Mouse (Mus musculus): Measurements from ENCODE around the gene Cmc1. TPM values are rescaled to one million over a fixed set of nuclear protein-coding genes. Genes with fewer than 3 reads are reported as not detected.

Gene Cmc1
- polyA plus RNA-seq, 1 experiment from 2014 or later: 27.2 TPM

DNA sequence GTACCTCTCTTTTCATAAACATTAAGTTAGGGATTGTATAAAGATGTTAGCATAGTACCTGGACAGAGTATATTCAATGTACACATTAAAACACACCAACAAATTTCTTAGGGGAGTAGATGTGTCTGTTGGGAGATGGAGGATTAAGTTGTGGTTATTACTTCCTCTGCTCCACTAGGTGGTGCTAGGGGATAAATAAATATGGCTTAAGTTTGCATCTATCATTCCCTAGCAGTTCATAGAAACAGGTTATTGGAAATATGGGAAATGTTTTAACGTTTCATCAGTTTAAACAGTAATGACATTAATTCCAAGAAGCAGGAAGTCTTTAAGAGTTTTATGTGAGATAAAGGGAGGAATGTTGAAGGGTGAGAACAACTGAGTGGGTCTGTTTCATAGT, 96.7 kb downstream of the Cmc1 start:
- no peaks in the 10 kb centered on the region for H3K9me3 ChIP-seq (replicated peaks)
- no peak overlapping the region for H3K9ac ChIP-seq
- H3K27ac ChIP-seq: no peak overlapping the region
- H3K27me3 ChIP-seq (replicated peaks): no peaks in the 10 kb centered on the region
- 35% methylated on average over 1 of the region's 1 CpGs for WGBS (ENCODE audit: insufficient replicate concordance)
- no peak overlapping the region for H3K4me2 ChIP-seq
- H3K4me3 ChIP-seq: no peak overlapping the region
- H3K4me1 ChIP-seq: no peaks in the 10 kb centered on the region
- peaks cover 64% of the 10 kb centered on the region for H3K36me3 ChIP-seq
- ATAC-seq: no peak

DNA sequence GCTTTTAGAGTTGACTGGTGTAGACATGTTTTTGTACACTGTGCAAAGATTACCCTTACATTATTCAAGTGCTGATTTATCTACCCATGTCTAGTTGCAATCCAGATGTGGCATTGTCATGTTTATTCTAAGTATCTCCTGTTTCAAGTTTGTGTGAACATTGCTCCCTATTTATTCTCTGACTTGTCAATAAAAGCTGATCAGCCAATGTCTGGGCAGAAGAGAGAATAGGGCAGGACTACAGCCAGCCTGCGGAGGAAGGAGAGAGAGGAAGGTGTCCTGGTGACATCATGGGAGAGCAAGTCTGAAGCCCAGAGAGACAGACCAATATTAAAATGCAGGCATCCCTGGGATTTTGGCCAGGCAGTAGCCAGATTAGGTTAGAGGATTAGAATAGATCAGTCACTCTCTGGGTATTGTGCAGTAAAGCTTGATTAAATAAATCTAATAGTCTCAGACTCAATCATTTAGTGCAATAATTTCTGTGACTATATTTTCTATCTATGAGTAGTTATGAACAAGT, 104.9 kb downstream of the Cmc1 start:
- H3K4me2 ChIP-seq: no peak overlapping the region
- H3K4me1 ChIP-seq: peaks cover 20% of the 10 kb centered on the region
- peaks cover 19% of the 10 kb centered on the region for H3K36me3 ChIP-seq
- no peak overlapping the region for H3K9ac ChIP-seq
- 74% methylated on average over 1 of the region's 1 CpGs for WGBS (ENCODE audit: insufficient replicate concordance)
- ATAC-seq: no peak
- no peaks in the 10 kb centered on the region for H3K27me3 ChIP-seq (replicated peaks)
- H3K9me3 ChIP-seq (replicated peaks): no peaks in the 10 kb centered on the region
- no peak overlapping the region for H3K4me3 ChIP-seq
- no peak overlapping the region for H3K27ac ChIP-seq

DNA sequence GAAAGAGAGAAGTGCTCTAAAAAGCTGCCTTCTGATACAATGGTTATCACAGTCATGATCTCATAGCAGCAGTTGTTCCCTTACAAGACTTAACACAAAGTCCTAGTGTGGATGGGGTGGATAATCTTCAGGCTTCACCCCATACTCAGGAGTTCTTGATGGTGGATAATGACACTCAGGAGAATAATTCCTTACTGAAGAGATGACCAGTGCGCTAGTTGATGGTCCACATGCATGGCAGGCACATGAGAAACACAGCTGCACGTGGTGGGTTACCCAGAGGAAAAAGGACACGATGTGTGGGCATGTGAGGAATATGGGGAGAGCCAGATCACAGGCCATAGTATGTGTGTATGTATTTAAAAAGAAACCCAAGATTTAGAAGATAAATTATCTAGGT, 106.4 kb downstream of the Cmc1 start:
- no peak overlapping the region for H3K27ac ChIP-seq
- peaks cover 11% of the 10 kb centered on the region for H3K36me3 ChIP-seq
- H3K9ac ChIP-seq: no peak overlapping the region
- WGBS (ENCODE audit: insufficient replicate concordance): 87% methylated on average over 3 of the region's 3 CpGs
- no peak overlapping the region for H3K4me2 ChIP-seq
- H3K4me3 ChIP-seq: no peak overlapping the region
- H3K9me3 ChIP-seq (replicated peaks): no peaks in the 10 kb centered on the region
- no peaks in the 10 kb centered on the region for H3K27me3 ChIP-seq (replicated peaks)
- no peak for ATAC-seq
- H3K4me1 ChIP-seq: peaks cover 26% of the 10 kb centered on the region

DNA sequence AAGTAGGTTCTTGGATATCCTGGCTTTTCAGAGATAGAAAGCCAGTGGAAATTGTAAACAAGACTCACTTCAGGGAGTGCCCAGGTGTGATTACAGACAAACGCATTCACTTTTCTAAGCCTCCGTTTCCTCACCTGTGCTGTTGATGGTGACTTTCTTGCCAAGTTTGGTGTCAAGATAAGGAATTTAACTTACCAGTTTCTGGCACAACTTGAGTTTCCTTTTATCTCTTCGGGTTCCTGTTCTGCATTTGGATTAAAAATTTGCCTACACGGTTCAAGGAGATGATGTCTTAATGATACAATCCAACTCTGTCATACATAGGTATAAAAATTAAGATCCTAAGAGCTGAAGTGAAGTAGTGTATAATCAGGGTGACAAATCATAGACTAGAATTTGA, 107.2 kb downstream of the Cmc1 start:
- Histone ChIP-seq H3K27me3 (replicated peaks) (no peaks in the 10 kb centered on the region), H3K4me3 (no peak overlapping the region), H3K9ac (no peak overlapping the region), H3K4me1 (peaks cover 26% of the 10 kb centered on the region), H3K9me3 (replicated peaks) (no peaks in the 10 kb centered on the region), H3K36me3 (peaks cover 6% of the 10 kb centered on the region; the same call in 1 of the 2 replicates), H3K4me2 (peak overlapping the region; percentile 82; the same call in 1 of the 2 replicates), H3K27ac (no peak overlapping the region)
- ATAC-seq: no peak
- 73% methylated on average over 4 of the region's 4 CpGs for WGBS (ENCODE audit: insufficient replicate concordance)

DNA sequence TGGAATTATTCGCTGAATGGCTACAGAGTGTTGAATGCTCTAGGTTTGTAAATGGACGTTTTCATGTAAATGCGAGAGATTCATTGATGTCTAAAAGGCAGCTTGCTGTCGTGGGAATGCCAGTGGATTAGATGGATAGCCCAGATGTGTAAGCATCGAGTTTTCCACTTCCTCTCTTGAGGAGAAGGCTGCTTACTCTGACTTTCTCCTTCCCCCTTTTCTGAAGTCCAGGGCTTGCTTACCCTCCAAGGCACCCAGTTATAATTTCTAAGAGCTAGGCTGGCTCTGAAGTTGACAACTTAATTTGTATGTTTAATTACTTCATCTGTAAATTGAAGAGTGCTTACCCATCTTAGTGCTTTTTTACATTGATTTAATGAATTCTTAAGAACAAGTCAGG, 108.3 kb downstream of the Cmc1 start:
- peaks cover 26% of the 10 kb centered on the region for H3K4me1 ChIP-seq
- H3K4me2 ChIP-seq: peak overlapping the region; percentile 82
- no peaks in the 10 kb centered on the region; the same call in 1 of the 2 replicates for H3K36me3 ChIP-seq
- 23% methylated on average over 5 of the region's 5 CpGs for whole genome bisulfite sequencing (ENCODE audit: insufficient replicate concordance)
- no peaks in the 10 kb centered on the region for H3K9me3 ChIP-seq (replicated peaks)
- H3K9ac ChIP-seq: peak overlapping the region; percentile 91
- peak overlapping the region; percentile 88 for H3K4me3 ChIP-seq
- H3K27me3 ChIP-seq (replicated peaks): no peaks in the 10 kb centered on the region
- ATAC-seq: no peak
- peak overlapping the region; percentile 97; the same call in 1 of the 2 replicates for H3K27ac ChIP-seq

DNA sequence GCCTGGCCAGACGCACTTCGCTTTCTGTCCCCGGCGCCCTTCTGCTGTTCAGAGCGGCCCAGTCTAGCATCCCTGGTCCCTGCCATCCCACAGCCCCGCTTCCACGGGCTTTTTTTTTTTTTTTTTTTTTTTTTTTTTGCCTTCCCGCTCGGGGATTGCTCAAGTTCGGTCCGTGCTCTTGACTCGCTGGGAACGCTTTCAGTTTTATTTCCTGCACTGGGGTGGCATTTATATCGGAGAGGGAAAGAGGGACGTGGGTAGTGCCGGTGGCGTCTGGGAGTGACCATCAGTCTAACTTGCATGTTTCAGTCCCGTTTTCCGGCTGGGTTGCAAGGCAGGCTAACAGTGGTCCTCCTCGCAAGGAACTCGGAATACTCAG, 109.0 kb downstream of the Cmc1 start:
- H3K27me3 ChIP-seq (replicated peaks): no peaks in the 10 kb centered on the region
- H3K4me3 ChIP-seq: peak overlapping the region; percentile 88
- H3K9me3 ChIP-seq (replicated peaks): no peaks in the 10 kb centered on the region
- no peaks in the 10 kb centered on the region; the same call in 1 of the 2 replicates for H3K36me3 ChIP-seq
- ATAC-seq: no peak
- peak overlapping the region; percentile 97 for H3K27ac ChIP-seq
- H3K9ac ChIP-seq: peak overlapping the region; percentile 91
- under 1% methylated on average over 21 of the region's 21 CpGs for WGBS (ENCODE audit: insufficient replicate concordance)
- H3K4me2 ChIP-seq: peak overlapping the region; percentile 82
- peaks cover 26% of the 10 kb centered on the region for H3K4me1 ChIP-seq

DNA sequence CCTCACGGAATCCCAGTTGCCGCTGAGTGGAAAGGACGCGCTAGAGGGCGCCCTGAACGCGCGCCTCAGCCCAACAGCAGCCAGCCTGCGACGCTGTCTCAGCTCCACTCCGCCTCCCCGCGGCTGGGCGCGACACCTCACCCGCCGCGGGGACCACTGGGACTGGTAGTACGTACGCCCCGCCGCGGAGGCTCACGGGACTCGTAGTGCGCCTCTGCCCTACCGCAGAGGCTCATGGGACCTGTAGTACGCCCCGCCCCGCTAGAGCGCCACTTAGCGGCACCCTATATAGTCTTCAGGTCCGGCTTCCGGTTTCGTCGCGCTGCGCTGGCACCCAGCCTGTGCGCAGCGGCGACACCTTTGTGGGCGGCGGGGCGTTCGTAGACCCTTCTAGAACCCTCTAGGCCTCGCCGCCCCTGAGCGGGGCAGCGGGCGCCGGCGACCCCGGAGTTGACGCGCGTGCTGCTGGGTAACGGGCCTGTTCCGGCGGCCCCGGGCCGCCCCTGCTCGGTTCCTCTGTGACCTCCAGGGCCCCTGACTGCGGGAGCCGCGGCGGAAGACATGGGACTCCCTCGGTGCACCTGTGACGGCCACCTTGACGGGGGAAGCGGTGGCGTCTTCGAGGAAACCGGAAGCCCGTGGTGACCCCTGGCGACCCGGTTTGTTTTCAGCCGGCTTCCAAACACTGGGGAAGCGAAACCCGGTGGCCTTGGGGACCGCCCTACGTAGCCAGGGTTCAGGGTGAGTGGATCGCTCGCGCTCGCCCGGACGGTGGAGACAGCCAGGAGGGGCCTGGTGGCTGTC, 109.6 kb downstream of the Cmc1 start, which contains the start of gene Azi2:
Gene Azi2 (plus strand): TSS at position 282 of the 804 bp plus-strand sequence.
- Histone ChIP-seq H3K4me1 (peaks cover 26% of the 10 kb centered on the region), H3K4me2 (peak within 1 kb of the TSS; percentile 82), H3K27ac (peak within 1 kb of the TSS; percentile 97), H3K9me3 (replicated peaks) (no peaks in the 10 kb centered on the region), H3K9ac (peak within 1 kb of the TSS; percentile 91), H3K36me3 (no peaks in the 10 kb centered on the region; the same call in 1 of the 2 replicates), H3K4me3 (peak within 1 kb of the TSS; percentile 88), H3K27me3 (replicated peaks) (no peaks in the 10 kb centered on the region)
- ATAC-seq: peak; percentile 98
- under 1% methylated on average over 87 of the region's 87 CpGs for WGBS (ENCODE audit: insufficient replicate concordance)

DNA sequence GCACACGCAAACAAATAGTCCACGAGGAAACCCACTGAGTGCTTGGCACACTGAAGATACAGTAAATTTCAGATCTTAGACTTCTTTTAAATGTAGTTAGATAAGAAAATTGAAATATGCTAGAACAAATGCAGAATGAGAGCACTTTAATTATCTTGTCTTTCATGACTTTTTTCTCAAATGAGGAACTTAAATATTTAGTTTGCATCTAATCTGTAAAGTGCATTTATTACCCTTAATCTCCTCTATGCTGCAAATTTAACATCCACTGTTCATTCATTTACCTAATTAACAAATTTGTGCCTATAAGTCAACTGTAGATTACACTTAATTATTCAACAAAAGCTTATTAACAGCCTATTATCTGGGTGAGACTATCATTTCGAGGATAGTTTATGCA, 115.0 kb downstream of the Cmc1 start:
- Histone ChIP-seq H3K9ac (no peak overlapping the region), H3K4me2 (no peak overlapping the region), H3K27ac (no peak overlapping the region), H3K4me1 (peaks cover 6% of the 10 kb centered on the region), H3K36me3 (no peaks in the 10 kb centered on the region), H3K9me3 (replicated peaks) (no peaks in the 10 kb centered on the region), H3K4me3 (no peak overlapping the region), H3K27me3 (replicated peaks) (no peaks in the 10 kb centered on the region)
- no peak for ATAC-seq
- 60% methylated on average over 3 of the region's 3 CpGs for WGBS (ENCODE audit: insufficient replicate concordance)

DNA sequence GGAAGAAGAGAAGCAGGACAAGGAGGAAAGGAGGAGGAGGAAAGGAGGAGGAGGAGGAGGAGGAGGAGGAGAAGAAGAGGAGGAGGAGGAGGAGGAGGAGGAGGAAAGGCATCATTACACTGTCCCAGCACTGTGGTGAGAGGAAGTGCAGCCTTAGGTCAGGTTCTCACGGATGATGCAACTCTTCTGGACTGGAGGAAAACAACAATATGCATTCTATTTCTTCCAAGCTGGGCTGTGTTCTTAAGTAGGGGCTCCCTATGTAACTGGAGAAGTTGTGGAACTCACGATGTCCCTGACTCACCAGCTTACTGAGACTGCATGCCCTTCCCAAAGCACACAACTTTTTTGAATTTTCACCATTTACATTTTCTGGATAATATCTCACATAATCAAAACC, 118.3 kb downstream of the Cmc1 start:
- H3K4me2 ChIP-seq: no peak overlapping the region
- H3K36me3 ChIP-seq: no peaks in the 10 kb centered on the region
- H3K27me3 ChIP-seq (replicated peaks): no peaks in the 10 kb centered on the region
- no peak overlapping the region for H3K9ac ChIP-seq
- WGBS (ENCODE audit: insufficient replicate concordance): 19% methylated on average over 2 of the region's 2 CpGs
- no peak overlapping the region for H3K4me3 ChIP-seq
- no peaks in the 10 kb centered on the region for H3K9me3 ChIP-seq (replicated peaks)
- no peak overlapping the region for H3K27ac ChIP-seq
- H3K4me1 ChIP-seq: no peaks in the 10 kb centered on the region
- ATAC-seq: no peak

DNA sequence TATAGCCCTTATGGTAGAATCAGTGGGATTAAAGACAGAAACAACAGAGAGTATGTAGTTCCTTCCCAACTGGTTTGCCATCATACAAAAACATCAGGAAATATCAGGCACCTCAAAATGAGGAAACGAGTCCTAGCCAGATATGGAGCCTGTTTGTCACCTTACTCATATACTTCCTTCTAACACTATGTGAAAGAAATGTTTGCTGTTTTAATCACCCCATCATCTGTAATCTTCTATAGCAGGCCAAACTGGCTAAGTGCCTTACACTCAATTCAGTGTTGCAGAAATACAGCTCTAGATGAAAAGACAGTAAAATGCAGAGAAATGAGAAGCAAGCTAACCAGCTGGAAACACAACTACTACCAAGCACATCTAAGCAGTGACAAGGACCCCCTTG, 119.7 kb downstream of the Cmc1 start:
- Histone ChIP-seq H3K9ac (no peak overlapping the region), H3K4me1 (no peaks in the 10 kb centered on the region), H3K4me3 (no peak overlapping the region), H3K27me3 (replicated peaks) (no peaks in the 10 kb centered on the region), H3K36me3 (no peaks in the 10 kb centered on the region), H3K4me2 (no peak overlapping the region), H3K27ac (no peak overlapping the region), H3K9me3 (replicated peaks) (no peaks in the 10 kb centered on the region)
- no peak for ATAC-seq
- 41% methylated on average over 1 of the region's 1 CpGs for WGBS (ENCODE audit: insufficient replicate concordance)

DNA sequence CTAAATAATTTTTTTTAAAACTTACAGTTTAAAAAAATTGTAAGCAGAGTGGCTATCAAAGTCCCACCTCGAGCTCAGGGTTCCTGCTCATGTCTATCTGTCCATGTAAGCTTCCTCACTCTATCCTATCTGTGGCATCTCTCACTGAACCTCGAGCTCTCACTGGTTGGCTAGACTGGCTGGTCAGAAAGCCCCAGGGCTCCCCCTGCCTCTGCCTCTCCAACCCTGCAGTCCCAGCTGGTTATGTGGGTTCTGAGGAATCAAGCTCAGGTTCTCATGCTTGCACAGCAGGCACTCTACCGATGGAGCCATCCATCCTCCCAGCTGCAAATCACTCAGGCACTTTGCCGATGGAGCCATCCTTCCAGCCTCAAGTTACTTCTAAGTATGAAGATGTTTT, 120.5 kb downstream of the Cmc1 start:
- 31% methylated on average over 4 of the region's 4 CpGs for WGBS (ENCODE audit: insufficient replicate concordance)
- ATAC-seq: no peak
- H3K4me1 ChIP-seq: no peaks in the 10 kb centered on the region
- no peak overlapping the region for H3K4me2 ChIP-seq
- H3K27me3 ChIP-seq (replicated peaks): no peaks in the 10 kb centered on the region
- no peak overlapping the region for H3K4me3 ChIP-seq
- no peaks in the 10 kb centered on the region for H3K36me3 ChIP-seq
- no peaks in the 10 kb centered on the region for H3K9me3 ChIP-seq (replicated peaks)
- H3K9ac ChIP-seq: no peak overlapping the region
- H3K27ac ChIP-seq: no peak overlapping the region

DNA sequence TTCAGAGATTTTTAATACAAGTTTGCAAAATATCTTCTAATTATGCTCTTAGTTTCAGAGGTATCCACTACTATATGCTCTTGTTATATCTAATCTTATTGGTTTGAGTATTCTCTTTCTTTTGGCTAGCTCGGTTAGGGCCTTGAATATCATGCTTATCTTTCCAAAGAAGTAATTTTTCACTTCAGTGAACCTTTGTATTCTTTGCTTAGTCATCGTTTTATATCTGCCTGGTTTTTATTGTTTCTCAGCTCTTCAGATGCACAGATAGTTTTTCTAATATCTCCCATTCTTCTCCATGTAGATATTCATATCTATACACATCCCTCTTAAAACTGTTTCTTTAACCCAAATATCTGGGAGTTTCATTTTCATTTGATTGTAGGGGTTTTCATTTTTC, 125.0 kb downstream of the Cmc1 start:
- Histone ChIP-seq H3K4me1 (no peaks in the 10 kb centered on the region), H3K27me3 (replicated peaks) (no peaks in the 10 kb centered on the region), H3K27ac (no peak overlapping the region), H3K9ac (no peak overlapping the region), H3K4me2 (no peak overlapping the region), H3K9me3 (replicated peaks) (0 out of 2 replicates have a peak, but pooled peaks cover 3% of the 10 kb centered on the region), H3K36me3 (no peaks in the 10 kb centered on the region), H3K4me3 (no peak overlapping the region)
- WGBS (ENCODE audit: insufficient replicate concordance): 47% methylated on average over 2 of the region's 2 CpGs
- no peak for ATAC-seq

Measured in liver, embryonic 12.5 days (tissue).